Mouse (Mus musculus): Measurements from ENCODE around the gene F930015N05Rik.

Gene F930015N05Rik

DNA sequence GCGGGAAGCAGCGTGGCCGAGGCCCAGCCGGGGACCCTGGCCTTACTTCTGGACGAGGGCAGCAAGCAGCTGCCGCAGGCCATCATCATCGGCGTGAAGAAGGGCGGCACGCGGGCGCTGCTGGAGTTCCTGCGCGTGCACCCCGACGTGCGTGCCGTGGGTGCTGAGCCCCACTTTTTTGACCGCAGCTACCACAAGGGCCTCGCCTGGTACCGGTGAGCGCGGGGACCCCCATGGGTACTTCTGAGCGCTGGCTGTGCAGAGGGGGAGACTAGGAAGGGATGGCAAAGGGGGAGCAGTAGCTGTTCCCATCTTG is at the start of gene F930015N05Rik:
TSS of gene F930015N05Rik (minus strand) at position 242 of the 316 bp plus-strand sequence.
- no peak for DNase-seq (ENCODE audit: low spot score)

DNA sequence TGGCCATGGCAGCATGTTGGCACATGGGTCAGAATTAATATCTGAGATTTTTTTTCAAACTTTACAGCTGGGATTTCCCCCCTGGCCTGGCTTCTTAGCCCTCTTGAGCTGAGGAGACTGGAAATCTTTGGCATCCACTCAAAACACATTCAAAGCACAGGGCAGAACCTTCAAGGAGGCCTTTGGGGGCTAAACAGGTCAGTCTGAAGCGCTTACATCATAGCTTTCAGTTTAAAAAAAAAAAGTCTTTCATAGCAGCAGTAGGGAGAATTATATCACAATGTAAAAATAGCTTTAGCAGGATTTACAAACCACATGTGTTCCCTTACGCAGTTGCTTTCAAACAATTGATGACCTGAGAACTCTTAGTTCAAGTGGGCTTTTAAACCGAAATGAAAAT is 45.0 kb upstream of the F930015N05Rik start:
- no peak for DNase-seq (ENCODE audit: low spot score)

DNA sequence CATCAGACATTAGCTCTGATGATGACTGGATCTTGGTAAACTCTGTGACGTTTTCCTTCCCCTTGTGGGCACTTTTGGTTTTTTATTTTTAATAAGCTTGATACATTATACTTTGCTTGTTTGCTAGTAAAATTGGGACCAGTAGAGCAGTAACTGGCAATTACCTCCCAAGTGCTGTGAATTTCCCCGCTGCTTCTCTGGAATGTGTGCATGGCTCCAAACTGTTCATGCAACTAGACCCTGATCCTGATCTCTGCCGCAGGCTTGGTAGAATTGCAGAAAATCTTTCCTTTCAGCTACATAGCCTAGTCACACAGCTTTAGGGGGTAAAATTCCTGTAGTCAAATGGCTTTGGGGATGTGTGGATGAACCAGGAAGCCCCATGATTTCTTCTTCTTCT is 37.2 kb upstream of the F930015N05Rik start:
- no peak for DNase-seq (ENCODE audit: low spot score)

DNA sequence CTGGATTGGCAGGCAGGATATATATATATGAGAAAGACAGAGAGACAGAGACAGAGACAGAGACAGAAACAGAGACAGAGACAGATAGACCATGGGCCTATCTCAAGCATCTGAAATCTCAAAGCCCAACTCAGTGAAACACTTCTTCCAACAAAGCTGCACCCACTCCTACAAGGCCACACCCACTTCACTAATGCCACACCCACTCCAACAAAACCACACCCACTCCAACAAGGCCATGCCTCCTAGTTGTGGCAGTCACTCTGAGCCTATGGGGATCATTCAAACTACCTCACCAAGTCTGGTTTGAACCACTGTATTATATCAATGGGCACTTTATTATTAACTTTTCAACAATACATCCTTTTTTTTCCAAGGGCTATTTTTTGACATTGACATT is 34.2 kb upstream of the F930015N05Rik start:
- DNase-seq (ENCODE audit: low spot score): no peak

DNA sequence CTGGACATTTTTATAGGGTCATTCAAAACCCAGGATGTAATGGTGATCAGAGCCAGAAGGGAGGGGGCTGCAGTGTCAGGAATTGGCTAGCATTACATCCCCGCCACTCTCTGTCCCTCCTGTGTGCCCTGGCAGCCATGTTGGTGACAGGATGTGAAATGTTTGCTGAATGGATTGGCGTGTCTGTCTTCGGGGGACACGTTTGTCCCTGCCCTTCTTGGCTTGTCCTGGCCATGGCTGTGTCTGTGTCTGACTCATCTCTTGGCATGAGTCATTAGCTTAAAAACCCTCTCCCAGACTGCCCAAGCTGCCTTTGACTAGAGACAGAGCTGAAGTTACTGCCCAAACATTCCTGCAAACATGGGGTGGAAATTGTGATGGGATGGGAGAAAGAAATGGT is 32.3 kb upstream of the F930015N05Rik start:
- DNase-seq (ENCODE audit: low spot score): no peak

DNA sequence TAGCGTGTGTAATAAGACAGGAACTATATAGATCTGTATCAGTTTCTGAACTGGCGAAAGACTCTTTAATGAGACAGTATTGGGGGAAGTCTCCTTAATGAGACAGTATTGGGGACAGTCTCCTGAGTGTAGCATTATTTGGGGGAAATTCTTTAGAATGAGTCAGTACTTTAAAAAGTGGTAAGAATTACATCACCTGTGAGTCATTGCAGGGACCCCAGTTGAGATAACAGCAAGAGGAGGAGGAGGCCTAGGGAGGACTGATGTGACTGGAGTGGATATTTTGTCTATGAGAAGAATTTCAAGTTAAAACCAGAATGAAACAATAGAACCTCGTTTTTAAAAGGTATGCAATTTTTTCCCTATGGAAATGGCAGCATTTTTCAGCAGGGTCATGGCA is 25.3 kb upstream of the F930015N05Rik start:
- no peak for DNase-seq (ENCODE audit: low spot score)

DNA sequence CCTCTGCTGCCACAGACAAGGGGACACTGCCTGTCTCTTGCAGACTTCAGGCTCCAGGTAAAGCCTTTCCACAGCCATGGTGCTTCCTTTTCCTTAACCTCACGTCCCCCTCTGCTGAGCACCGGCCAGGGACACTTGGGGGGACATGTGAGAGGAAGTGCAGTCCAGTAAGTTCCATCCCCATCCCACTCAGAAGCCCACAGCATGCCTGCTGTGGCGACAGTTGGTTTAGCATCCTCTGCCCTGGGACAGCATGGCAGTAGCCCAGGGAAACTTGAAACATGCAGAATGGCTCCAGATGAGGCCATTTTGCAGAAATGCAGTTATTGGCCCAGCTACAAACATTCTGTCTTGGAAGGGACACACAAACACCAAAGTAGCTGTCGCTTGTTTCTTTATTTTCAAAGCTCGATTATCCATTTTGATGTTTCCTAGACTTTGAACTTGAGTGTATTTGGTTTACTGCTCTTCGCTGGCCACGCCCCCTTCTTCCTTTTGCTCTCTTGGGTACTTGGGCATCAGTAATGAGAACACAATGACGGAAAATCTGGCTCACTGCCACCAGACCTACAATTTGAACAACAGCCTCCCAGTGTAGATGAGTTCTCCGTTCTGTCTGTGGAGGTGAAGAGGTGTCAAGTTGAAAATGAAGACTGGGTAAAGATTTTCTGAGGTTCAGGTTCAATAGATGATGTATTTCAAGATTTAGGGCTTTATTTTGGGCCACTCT is 12.3 kb upstream of the F930015N05Rik start:
- no peak for DNase-seq (ENCODE audit: low spot score)

DNA sequence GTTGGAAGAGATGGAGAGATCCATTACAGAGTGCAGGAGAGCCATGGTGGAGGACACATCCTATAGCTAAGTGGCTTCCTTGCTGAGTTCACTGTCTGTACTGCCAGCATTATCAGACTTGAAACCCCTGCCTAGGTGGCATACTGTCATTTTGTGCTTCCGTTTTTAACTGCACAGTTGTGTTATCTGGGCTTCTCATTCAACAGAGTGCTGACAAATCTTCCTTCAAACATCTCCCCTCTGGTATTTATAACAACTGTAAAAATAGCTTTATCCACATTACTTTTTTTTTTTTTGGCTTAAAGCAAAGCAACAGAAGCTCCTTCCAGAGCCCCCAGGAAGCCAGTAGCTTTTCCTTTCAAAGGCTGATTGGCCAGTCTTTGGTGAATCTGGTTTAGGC is 8.8 kb upstream of the F930015N05Rik start:
- no peak for DNase-seq (ENCODE audit: low spot score)

DNA sequence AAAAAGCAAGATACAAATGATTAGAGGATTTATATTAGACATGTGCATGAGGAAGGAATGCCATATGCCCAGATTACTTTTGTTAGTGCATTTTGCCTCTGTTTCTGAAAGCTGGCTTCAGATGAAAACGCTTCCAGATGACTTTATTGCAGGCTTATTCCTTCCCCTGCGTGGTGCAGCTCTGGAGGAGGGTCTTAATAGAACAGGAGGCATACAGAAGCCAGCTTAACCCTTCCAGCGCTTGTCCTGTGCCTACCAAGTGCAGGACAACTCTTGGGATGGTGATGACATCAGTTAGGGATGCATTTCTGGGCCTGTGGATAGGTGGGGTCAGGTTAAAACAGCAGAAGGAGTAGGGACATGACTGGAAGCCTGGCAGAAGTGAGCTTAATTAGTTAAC is 6.2 kb upstream of the F930015N05Rik start:
- DNase-seq (ENCODE audit: low spot score): no peak

DNA sequence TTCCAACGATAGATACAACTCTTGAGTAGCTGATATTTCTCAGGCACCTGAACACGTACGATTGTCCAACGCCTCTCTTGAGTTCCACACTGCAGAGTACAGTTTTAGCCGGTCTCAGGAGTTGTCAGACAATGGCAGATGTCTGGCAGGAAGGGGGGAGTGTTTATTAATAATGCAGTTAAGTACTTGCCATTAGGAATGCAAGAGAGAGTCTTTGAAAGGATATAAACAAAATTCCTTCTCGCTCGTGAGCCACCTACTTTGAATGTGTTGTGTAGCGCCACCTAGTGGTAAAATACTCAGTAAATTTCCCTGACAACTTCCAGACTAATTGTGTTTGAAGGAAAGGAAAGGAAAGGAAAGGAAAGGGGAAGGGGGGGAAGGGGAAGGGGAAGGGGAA is 5.7 kb upstream of the F930015N05Rik start:
- peak; percentile 47 for DNase-seq (ENCODE audit: low spot score)

DNA sequence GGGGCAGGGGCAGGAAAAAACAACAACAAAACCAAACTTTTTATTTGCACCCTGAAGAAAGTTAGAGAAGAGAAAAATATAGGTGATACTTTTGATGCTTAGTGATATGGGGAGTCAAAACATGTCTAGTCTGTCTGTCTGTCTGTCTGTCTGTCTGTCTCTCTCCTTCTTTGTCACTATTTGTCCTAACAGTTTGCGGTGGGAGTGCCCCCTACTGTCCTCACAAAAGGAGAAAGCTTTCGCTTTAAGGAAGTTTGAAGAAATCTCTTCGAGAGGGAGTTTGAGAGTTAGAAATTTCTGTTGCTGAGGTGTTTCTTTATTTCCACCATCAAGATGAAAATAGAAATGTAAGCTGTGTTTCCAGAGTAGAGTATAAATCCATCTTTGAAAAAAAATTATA is 2.5 kb upstream of the F930015N05Rik start:
- DNase-seq (ENCODE audit: low spot score): no peak

DNA sequence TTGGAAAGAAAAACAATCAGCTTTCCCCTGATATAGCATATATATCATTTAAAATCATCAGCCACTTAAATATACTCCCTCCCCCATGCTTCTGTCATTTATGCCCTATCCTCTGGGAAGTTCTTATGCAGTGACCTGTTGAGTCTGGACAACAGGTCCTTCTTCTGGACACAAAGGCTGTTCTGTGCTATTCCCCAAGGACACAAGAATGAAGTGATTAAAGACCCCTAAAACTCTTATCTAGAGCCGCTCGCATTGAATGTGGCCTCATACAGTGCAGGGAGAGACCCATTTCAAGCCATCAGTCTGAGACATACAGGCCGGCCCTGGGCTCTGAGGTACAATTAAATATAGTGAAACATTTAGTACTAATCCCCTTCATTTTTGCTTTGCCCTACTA is 1.3 kb upstream of the F930015N05Rik start:
- DNase-seq (ENCODE audit: low spot score): no peak

DNA sequence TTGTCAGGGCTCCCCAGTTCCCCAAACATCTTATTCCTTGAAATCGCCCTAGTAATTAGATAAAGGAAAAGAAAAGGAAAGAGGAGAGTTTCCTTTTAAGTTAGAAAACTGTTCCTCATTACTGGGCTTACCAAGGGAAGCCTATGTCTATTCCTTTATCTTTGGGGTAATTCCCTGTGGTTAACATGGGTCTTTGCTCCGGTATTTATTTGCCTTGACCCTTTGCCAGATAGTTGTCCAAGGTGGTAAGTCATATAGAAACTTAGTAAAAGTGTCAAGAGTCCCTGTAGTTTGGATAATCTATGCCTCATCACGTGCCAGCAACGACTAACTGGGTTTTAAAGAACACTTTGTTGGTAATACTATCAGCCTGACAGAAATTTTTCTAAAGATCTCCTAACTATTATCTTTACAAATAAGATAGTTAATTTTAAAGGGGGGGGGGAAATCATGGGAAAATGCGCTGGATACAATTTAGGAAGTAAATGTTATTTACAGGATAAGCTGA is 392 bp upstream of the F930015N05Rik start:
- no peak for DNase-seq (ENCODE audit: low spot score)

DNA sequence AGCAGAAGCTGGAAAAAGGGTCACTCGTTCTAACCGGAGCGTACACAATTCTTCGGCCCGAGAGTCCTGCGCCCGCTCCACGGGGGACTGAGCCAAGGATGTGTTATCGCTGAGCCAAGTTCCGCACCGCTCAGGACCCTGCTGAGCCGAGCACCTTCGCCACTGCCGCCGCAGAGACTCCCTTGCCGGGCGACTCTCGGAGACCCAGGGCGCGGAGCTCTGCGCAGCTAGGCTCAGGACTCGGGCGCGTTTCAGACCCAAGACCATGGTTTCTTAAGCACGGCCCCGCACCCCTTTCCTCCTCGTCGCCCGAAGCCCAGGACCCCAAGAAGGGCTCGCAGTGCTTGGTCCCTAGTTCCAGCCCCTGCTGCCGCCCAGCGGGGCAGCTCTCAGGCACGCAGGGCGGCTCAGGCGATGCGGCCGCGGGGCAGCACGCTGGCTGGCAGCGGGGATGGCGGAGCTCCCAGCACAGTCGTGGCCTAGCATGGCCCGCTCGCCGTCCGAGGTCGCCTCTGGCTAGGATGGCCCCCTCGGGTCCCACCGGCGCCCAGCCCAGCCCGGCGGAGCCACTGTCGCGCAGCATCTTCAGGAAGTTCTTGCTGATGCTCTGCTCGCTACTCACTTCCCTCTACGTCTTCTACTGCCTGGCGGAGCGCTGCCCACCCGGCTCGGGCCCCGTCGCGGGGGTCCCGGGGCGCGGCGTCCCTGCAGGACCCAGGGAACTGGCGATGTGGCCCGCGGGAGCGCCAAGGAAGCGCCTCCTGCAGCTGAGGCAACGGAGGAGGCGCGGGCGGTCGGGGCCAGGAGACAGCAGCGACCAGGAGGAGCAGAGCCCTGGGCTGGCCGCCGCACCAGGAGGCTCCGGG is 674 bp downstream of the F930015N05Rik start:
- no peak for DNase-seq (ENCODE audit: low spot score)

DNA sequence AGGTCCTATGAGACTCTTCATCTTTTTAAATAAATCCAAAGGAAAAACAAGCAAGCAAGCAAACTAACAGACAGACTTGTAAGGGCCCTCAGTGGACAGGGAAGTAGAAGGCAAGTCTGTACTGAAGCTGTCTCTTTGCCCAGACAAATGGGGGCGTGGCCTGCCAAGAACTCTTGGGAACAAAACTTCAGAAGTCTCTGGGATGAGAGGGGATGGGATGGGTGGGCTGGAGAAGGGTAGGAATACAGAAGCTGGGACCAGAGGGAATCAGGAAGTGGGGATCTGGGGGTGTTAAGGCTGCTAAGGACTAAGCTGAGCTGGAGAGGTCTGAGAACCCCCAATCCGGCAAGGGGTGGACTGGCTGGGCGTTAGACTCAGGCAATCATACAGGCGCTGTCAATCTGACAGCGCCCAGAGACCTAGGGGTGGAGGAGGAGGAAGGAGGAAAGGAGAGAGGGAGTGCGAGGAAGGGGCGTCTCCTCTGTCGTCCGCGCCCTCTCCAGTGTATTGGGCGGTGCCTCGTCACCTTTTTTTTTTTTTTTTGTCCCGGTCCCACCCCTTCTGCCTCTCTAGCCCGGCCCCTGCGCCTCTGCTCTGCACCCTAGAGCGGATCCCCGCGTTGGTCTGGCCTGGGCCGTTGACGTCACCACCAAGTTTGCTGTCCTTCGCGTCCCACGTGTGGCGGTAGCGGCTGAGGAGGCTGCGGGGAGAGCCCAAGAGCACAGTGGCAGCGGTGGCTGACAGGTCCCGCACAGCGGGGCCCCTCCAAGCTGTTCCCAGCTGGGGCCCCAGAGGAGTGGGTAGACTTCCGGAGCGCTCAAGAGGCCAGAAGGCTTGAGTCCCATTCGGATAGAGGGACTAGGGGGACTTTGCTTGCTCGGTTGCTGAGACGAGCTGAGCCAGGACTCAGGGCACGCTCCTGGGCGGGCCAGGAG is 1.6 kb downstream of the F930015N05Rik start, which contains the start of gene Hs3st3a1:
TSS of gene Hs3st3a1 (plus strand) at position 722 of the 935 bp plus-strand sequence.
- peak; percentile 4 for DNase-seq (ENCODE audit: low spot score)

DNA sequence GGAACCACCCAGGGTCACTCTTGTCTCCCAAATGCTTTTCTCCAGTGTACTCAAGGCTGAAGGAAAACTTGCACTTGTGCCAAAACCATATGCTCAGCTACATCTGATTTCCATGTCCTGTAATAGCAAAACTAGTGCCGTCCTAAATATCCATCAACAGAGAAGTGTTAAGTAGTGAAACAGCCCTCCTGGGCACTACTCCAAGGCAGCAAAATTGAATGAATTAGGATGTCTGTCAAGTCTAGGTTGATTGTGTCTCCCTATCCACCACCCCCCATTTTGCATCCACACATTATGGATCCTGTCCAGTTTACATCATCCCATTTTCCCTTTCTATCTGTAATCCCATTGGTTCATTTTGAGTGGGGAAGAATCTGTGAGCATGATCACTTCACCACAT is 17.5 kb downstream of the F930015N05Rik start:
- DNase-seq (ENCODE audit: low spot score): no peak

DNA sequence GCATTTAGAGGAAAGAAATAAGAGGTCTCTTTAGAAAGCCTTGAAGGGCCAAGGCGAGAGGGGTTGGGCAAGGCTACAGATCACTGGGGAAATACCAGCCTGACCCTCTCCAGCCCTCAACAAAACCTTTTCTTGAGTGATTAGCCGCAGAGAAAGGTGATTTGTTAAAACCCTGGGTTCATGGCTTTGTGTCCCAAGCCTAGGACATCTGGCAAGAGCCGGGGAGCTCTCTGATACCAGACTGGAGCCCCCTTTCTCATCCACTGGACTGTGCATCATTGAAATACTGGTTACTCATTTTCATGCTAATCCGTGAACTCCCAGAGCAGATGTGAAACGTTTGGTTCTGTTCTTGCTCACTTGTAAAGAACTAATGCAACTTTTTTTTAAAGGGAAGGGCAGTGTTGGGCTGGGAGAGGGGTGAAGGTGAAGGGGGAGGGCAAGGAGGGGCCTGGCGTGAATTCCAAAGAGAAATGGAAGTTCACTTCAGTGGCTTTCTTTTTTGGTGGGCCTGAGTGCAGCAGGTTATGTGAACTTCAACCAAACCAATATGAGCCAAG is 35.8 kb downstream of the F930015N05Rik start:
- DNase-seq (ENCODE audit: low spot score): no peak

DNA sequence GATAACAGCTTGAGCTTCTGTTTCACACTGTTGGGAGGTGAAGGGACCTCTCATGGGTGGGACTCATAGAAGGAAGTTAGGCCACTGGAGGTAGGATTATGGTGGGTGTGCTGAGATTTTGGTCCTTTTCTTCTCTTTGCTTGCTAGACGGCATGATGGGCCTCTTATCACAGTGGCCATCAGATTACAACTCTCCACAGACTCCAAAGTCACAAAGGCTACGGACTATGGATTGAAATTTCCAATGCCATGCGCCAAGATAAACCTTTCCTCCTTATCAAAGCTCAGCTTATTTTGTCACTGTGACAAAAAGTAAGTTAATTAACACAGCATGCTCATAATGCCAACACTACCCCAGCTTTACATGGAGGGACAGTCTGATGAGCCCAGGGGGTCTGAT is 38.8 kb downstream of the F930015N05Rik start:
- no peak for DNase-seq (ENCODE audit: low spot score)

DNA sequence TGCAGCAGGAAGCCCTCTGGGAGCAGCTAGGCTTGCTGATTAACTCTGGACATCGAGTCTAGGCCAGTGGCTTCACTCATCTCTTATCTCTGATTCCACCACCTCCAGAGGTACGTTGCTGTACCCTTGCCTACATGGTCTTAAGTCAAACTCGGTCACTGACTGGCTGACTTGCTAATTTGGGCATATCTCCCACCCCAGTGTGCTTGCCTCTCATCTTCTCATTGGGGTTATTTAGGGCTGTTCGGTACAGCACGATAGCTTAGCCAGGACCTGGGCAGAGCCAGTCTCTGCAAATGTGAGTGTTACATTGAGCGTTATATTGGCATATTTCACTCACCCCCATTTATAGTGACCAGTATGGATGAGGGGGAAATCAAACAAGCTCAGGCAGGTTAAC is 39.5 kb downstream of the F930015N05Rik start:
- DNase-seq (ENCODE audit: low spot score): no peak

DNA sequence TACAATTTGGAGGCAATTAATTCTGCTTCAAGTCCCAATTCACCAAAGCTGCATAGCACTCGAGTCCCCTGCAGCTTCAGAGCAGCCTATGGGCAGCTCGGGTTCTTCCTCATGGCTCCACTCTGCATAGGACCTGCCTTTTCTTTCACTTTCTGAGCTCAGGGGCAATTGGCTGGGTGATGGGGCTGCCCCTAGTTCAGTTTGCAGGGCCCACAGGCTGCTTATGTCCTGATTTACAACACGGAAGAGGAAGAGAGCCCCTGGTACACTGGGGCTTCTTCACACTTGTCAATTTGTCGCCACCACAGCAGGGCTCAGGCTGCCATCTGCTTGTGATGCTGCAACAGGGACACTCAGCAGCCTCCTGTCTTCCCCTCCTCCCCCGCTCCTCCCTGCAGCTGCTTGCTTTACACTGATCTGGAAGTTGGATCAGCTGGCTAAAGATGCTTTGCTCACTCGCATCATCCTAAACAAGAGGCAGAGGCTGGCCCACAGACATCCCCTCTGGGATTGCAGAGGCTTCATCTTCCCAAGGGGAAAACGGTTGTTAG is 40.0 kb downstream of the F930015N05Rik start:
- DNase-seq (ENCODE audit: low spot score): peak; percentile 68

DNA sequence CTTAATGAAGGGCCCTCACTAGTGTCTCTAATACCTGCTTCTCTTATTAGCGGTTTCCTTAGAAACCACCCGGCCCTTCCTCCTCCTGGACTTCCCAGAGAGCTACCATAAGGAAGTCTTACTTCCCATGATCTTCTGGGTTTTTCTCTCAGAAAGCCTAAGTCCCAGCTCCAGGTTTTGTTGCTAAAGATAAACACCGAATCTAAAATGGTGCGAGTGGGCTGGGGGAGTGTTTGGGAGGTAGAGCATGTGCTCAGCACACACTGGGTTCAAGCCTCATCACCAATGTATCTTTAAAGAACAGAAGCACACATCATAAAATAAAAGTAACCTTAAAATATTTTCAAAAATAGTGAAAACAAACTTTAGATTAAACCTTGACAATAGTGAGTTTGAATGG is 50.1 kb downstream of the F930015N05Rik start:
- no peak for DNase-seq (ENCODE audit: low spot score)

All from left cerebral cortex, adult 11 months (tissue).